Mouse (Mus musculus) testis, adult 2 months (tissue): ENCODE data around the gene Tbccd1.

Experiments used
- CTCF ChIP-seq: fragments of 200-500 bp; IDR thresholded peaks from 2 replicates; pipeline ENCODE4 v1.5.1; 2012; ENCODE audit warnings: low read depth, mild to moderate bottlenecking, inconsistent platforms, low read length, moderate library complexity; ENCODE audit not compliant: control insufficient read depth, insufficient read depth, insufficient replicate concordance
- POLR2A ChIP-seq: fragments of 200-500 bp; IDR thresholded peaks from 2 replicates; pipeline ENCODE4 v1.6.1; 2012; ENCODE audit warnings: low read depth, mild to moderate bottlenecking, inconsistent platforms, low read length, moderate library complexity; ENCODE audit not compliant: control insufficient read depth

DNA sequence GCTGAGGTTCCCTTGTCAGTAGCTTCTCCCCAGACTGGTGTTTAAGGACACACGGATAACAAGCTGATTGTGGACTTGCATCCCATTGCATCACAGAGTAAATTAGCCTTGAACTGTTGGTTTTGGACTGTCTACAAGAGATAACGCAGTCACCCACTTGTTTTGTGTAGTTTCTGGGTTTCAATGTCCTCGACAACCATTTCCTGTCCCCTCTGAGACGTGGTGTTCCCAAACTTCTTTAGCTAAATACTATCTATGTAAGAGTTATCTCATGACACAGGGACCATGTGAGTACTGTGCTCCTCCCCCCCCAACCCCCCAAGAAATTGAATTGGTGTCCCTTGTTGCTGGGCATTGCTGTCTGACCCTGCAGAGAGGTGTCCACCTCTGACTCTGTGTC lies 24.0 kb upstream of the Tbccd1 start:
- TF ChIP-seq CTCF: no peak
- no peak for TF ChIP-seq POLR2A
